Mouse (Mus musculus): Measurements from ENCODE around the gene Trpc3. TPM values are rescaled to one million over a fixed set of nuclear protein-coding genes. Genes with fewer than 3 reads are reported as not detected.
"Not testable (repeated sequence)": the region's sequence is repeated elsewhere in the genome, so short reads cannot be mapped to it uniquely, and the experiment has no call there.

Gene Trpc3
- not detected in 2 replicates for polyA plus RNA-seq (2012; ENCODE audit: insufficient read depth, insufficient read length, missing spikeins)

DNA sequence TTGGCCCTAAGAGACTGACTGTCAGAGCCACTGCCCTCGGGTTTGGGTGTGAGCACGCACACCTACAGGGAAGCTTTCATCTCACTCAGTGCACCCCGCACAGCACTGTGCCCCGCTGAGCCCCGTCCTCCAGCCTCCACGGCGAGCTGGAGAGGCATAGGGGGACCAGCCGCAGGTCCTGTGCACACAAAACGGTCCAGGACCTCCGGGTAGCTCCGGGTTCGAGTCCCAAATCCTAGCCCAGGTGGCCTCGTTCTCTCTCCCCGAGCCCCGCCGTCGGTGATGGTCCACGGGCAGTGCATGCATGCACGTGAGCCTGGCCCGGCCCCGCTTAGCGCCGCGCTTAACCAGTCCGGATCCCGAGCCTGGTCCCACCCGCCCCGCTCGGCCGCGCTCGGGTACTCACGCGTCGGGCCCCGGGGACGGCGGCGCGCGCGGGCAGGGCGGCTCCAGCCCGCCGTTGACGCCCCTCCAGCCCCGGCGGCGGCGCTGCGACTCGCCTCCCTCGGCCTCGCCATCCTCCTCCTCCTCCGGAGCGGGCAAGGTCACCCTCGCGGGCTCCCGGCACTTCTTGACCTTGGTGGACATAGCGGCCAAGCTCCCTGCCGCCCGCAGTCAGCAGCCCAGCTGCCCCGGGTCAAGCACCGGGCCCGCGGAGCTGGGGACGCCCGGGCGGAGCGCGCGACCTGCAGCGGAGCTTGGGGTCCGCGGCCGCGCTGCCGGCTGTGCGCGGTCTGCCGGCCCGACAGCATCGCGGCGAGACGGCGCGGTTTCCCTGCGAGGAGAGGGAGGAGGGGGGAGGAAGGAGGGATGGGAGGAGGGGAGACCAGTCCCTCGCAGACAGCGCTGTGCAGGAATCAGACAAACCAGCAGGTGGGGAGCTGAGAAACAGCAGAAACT, at the start of gene Trpc3:
TSS of gene Trpc3 (minus strand) at position 776 of the 900 bp plus-strand sequence.
- peak within 1 kb of the TSS; percentile 41 for H3K4me3 ChIP-seq (ENCODE audit: insufficient read depth, low read length)
- no peak within 1 kb of the TSS for H3K27ac ChIP-seq (ENCODE audit: insufficient read depth, low read depth, low read length)
- TF ChIP-seq CTCF (IDR thresholded peaks at IDR 0.05; ENCODE audit: low read depth, low read length) (no peak), POLR2A (IDR thresholded peaks at IDR 0.05; ENCODE audit: borderline replicate concordance, low read depth, low read length) (no peak)
- peaks cover 4% of the 10 kb centered on the region; the same call in 1 of the 2 replicates for H3K4me1 ChIP-seq (ENCODE audit: control insufficient read depth, insufficient read depth, low read length)

GRCm38 (mm10) chr3:36738071-36738470, 48.1 kb upstream of the Trpc3 start:
- H3K4me1 ChIP-seq (ENCODE audit: control insufficient read depth, insufficient read depth, low read length) = no peaks in the 10 kb centered on the region
- TF ChIP-seq CTCF (IDR thresholded peaks at IDR 0.05; ENCODE audit: low read depth, low read length) (no peak), POLR2A (IDR thresholded peaks at IDR 0.05; ENCODE audit: borderline replicate concordance, low read depth, low read length) (no peak)
- no peak overlapping the region for H3K4me3 ChIP-seq (ENCODE audit: insufficient read depth, low read length)
- no peak overlapping the region for H3K27ac ChIP-seq (ENCODE audit: insufficient read depth, low read depth, low read length)

- no peak for TF ChIP-seq POLR2A (IDR thresholded peaks at IDR 0.05; ENCODE audit: borderline replicate concordance, low read depth, low read length)
Observed at GRCm38 (mm10) chr3:36733075-36733474, 43.1 kb upstream of the Trpc3 start.

GRCm38 (mm10) chr3:36726545-36726944, 36.6 kb upstream of the Trpc3 start:
- TF ChIP-seq CTCF (IDR thresholded peaks at IDR 0.05; ENCODE audit: low read depth, low read length) = no peak
- no peak for TF ChIP-seq POLR2A (IDR thresholded peaks at IDR 0.05; ENCODE audit: borderline replicate concordance, low read depth, low read length)
- H3K4me3 ChIP-seq (ENCODE audit: insufficient read depth, low read length) = no peak overlapping the region
- H3K27ac ChIP-seq (ENCODE audit: insufficient read depth, low read depth, low read length) = no peak overlapping the region
- no peaks in the 10 kb centered on the region for H3K4me1 ChIP-seq (ENCODE audit: control insufficient read depth, insufficient read depth, low read length)

More at GRCm38 (mm10) chr3:36733075-36733474, 43.1 kb upstream of the Trpc3 start:
- no peaks in the 10 kb centered on the region for H3K4me1 ChIP-seq (ENCODE audit: control insufficient read depth, insufficient read depth, low read length)
- H3K4me3 ChIP-seq (ENCODE audit: insufficient read depth, low read length) = no peak overlapping the region
- no peak overlapping the region for H3K27ac ChIP-seq (ENCODE audit: insufficient read depth, low read depth, low read length)

GRCm38 (mm10) chr3:36721850-36722249, 31.9 kb upstream of the Trpc3 start:
- Histone ChIP-seq H3K27ac (ENCODE audit: insufficient read depth, low read depth, low read length) (no peak overlapping the region), H3K4me1 (ENCODE audit: control insufficient read depth, insufficient read depth, low read length) (no peaks in the 10 kb centered on the region), H3K4me3 (ENCODE audit: insufficient read depth, low read length) (no peak overlapping the region)
- no peak for TF ChIP-seq POLR2A (IDR thresholded peaks at IDR 0.05; ENCODE audit: borderline replicate concordance, low read depth, low read length)
- TF ChIP-seq CTCF (IDR thresholded peaks at IDR 0.05; ENCODE audit: low read depth, low read length) = no peak

GRCm38 (mm10) chr3:36709521-36709920, 19.6 kb upstream of the Trpc3 start:
- TF ChIP-seq CTCF (IDR thresholded peaks at IDR 0.05; ENCODE audit: low read depth, low read length) (no peak), POLR2A (IDR thresholded peaks at IDR 0.05; ENCODE audit: borderline replicate concordance, low read depth, low read length) (no peak)
- Histone ChIP-seq H3K4me1 (ENCODE audit: control insufficient read depth, insufficient read depth, low read length) (no peaks in the 10 kb centered on the region), H3K27ac (ENCODE audit: insufficient read depth, low read depth, low read length) (no peak overlapping the region), H3K4me3 (ENCODE audit: insufficient read depth, low read length) (no peak overlapping the region)

- Histone ChIP-seq H3K27ac (ENCODE audit: insufficient read depth, low read depth, low read length) (no peak overlapping the region), H3K4me3 (ENCODE audit: insufficient read depth, low read length) (no peak overlapping the region; the same call in 1 of the 2 replicates), H3K4me1 (ENCODE audit: control insufficient read depth, insufficient read depth, low read length) (peaks cover 4% of the 10 kb centered on the region; the same call in 1 of the 2 replicates)
- TF ChIP-seq CTCF (IDR thresholded peaks at IDR 0.05; ENCODE audit: low read depth, low read length) (no peak), POLR2A (IDR thresholded peaks at IDR 0.05; ENCODE audit: borderline replicate concordance, low read depth, low read length) (no peak)
Observed at GRCm38 (mm10) chr3:36690292-36690650, 304 bp upstream of the Trpc3 start.

GRCm38 (mm10) chr3:36688874-36689273, 1.1 kb downstream of the Trpc3 start:
- Histone ChIP-seq H3K4me1 (ENCODE audit: control insufficient read depth, insufficient read depth, low read length) (peaks cover 4% of the 10 kb centered on the region; the same call in 1 of the 2 replicates), H3K27ac (ENCODE audit: insufficient read depth, low read depth, low read length) (no peak overlapping the region), H3K4me3 (ENCODE audit: insufficient read depth, low read length) (peak overlapping the region; percentile 41)
- no peak for TF ChIP-seq POLR2A (IDR thresholded peaks at IDR 0.05; ENCODE audit: borderline replicate concordance, low read depth, low read length)
- TF ChIP-seq CTCF (IDR thresholded peaks at IDR 0.05; ENCODE audit: low read depth, low read length) = peak; percentile 55

DNA sequence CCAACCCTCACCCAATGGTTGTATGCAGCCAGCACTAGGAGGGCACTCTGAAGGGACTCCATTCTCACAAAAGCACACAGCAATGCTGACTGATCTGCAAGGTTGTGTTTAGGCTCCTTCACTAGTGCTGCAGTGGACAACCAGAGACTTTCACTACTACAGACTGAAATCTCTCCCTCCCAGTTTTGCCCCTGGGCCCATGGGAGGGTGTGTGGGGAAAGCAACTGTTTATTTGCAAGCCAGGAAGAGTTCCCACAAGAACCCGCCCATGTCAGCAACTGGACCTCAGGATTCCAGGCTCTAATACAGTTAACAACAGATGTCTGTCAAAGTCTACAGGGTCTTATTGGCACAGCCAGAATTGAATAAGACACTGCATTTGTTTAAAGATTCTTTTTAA, 14.1 kb downstream of the Trpc3 start:
- TF ChIP-seq CTCF (IDR thresholded peaks at IDR 0.05; ENCODE audit: low read depth, low read length) (no peak), POLR2A (IDR thresholded peaks at IDR 0.05; ENCODE audit: borderline replicate concordance, low read depth, low read length) (no peak)
- no peak overlapping the region for H3K4me3 ChIP-seq (ENCODE audit: insufficient read depth, low read length)
- no peak overlapping the region for H3K27ac ChIP-seq (ENCODE audit: insufficient read depth, low read depth, low read length)
- H3K4me1 ChIP-seq (ENCODE audit: control insufficient read depth, insufficient read depth, low read length) = no peaks in the 10 kb centered on the region

- Histone ChIP-seq H3K4me1 (ENCODE audit: control insufficient read depth, insufficient read depth, low read length) (no peaks in the 10 kb centered on the region), H3K4me3 (ENCODE audit: insufficient read depth, low read length) (no peak overlapping the region), H3K27ac (ENCODE audit: insufficient read depth, low read depth, low read length) (no peak overlapping the region)
- TF ChIP-seq CTCF (IDR thresholded peaks at IDR 0.05; ENCODE audit: low read depth, low read length) (no peak), POLR2A (IDR thresholded peaks at IDR 0.05; ENCODE audit: borderline replicate concordance, low read depth, low read length) (no peak)
Observed at GRCm38 (mm10) chr3:36667814-36668213, 22.2 kb downstream of the Trpc3 start.

DNA sequence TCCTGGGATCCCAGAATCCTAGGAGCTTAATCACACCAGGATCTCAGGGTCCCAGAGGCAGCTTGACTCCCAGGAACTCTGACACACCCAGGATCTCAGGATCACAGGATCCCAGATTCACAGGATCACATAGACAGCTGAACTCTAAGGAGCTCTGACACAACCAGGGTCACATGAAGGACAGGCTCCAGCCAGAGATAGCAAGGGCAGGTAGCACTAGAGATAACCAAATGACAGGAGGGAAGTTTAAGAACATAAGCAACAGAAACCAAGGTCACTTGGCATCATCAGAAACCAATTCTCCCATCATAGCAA, 44.8 kb downstream of the Trpc3 start:
- H3K27ac ChIP-seq (ENCODE audit: insufficient read depth, low read depth, low read length); H3K4me1 ChIP-seq (ENCODE audit: control insufficient read depth, insufficient read depth, low read length): not testable (repeated sequence)

More for the DNA sequence above, 44.8 kb downstream of the Trpc3 start:
- not testable (repeated sequence) for H3K4me3 ChIP-seq (ENCODE audit: insufficient read depth, low read length)

Measured in bone marrow macrophage, adult 2 months (primary cell).